Mouse (Mus musculus): ENCODE measurements around the gene Myh9. TPM values are rescaled to one million over a fixed set of nuclear protein-coding genes. Genes with fewer than 3 reads are reported as not detected.
A peak's percentile ranks its signal among the peaks of the same experiment; 100 is the strongest.

Myh9 gene
- polyA plus RNA-seq, 1 experiment from 2014 or later, result 77.1 TPM

DNA sequence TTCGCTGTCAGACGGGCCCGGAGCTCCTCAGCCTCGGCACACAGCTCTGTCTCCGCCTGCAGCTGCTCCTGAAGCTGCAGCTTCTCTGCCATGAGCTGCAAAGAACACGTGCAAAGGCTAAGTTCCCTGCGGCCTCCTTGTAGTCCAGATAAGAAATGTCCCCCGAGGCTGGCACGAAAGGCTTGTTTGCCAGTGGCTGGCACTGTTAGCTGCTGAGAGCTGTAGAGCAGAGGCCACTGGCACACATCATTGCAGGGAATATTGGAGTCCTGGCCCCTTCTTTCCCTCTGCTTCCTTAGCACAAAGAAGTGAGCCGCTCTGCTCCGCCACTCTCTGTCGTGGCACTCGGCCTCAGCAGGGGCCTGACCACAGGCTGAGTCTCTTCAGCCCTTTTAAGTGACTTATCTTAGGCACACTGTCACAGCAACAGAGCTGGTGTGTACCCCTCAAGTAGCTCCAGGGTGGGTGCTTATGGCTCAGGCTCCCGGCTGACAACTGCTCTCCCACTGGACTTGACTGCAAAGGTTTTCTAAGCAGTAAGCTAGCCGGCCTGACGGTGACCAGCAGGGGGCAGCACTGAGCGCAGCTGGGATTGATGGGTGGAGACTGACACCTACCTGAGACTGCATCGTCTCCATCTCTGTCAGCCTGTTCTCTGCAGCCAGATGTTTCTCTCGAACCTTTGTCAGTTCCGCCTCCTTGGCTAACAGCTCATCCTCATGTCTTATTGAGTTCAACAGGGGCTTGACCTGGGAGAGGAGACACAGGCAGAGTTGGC, 66.6 kb downstream of the Myh9 start:
- peaks cover 94% of the 10 kb centered on the region for H3K36me3 ChIP-seq (ENCODE audit: control insufficient read depth, insufficient read depth, low read length)
- no peak for ATAC-seq (ENCODE audit: insufficient number of reproducible peaks, insufficient read depth, low FRiP score, low read depth)
- no peak overlapping the region for H3K9ac ChIP-seq (replicated peaks; ENCODE audit: low read depth, low read length)
- no peaks in the 10 kb centered on the region for H3K9me3 ChIP-seq (ENCODE audit: control insufficient read depth, low read depth, low read length)
- H3K4me1 ChIP-seq (ENCODE audit: control insufficient read depth, insufficient read depth, low read length), result no peaks in the 10 kb centered on the region
- H3K4me3 ChIP-seq (ENCODE audit: low read depth, low read length), result no peak overlapping the region
- H3K4me2 ChIP-seq (replicated peaks; ENCODE audit: low read depth, low read length), result no peak overlapping the region
- H3K27me3 ChIP-seq (ENCODE audit: control insufficient read depth, insufficient read depth, low read length), result no peaks in the 10 kb centered on the region
- H3K27ac ChIP-seq (ENCODE audit: low read length), result no peak overlapping the region
- WGBS, result 66% methylated on average over 20 of the region's 20 CpGs

DNA sequence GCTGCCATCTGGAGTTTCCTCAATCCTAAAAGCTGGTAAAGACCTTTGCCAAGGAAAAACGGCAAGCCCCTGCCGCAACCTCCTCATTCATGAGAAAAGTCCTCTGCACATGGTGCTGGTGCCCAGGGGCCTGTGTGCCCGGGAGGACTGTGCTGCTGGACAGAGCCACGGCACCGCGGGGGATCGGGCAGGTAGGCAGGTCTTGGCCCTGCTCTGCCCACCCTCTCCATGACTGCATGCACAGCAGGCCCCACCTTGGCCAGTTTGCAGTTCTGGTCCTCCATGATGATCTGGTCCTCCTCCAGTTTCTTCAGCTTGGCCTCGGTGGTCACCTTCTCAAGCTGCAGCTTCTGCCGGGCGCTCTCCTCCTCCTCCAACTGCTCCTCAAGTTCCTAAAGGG, 67.7 kb downstream of the Myh9 start:
- H3K9me3 ChIP-seq (ENCODE audit: control insufficient read depth, low read depth, low read length), result no peaks in the 10 kb centered on the region
- H3K36me3 ChIP-seq (ENCODE audit: control insufficient read depth, insufficient read depth, low read length), result peaks cover 94% of the 10 kb centered on the region
- no peak overlapping the region for H3K9ac ChIP-seq (replicated peaks; ENCODE audit: low read depth, low read length)
- H3K27ac ChIP-seq (ENCODE audit: low read length), result no peak overlapping the region
- no peak overlapping the region for H3K4me2 ChIP-seq (replicated peaks; ENCODE audit: low read depth, low read length)
- 96% methylated on average over 10 of the region's 10 CpGs for WGBS
- ATAC-seq (ENCODE audit: insufficient number of reproducible peaks, insufficient read depth, low FRiP score, low read depth), result no peak
- no peak overlapping the region for H3K4me3 ChIP-seq (ENCODE audit: low read depth, low read length)
- no peaks in the 10 kb centered on the region for H3K27me3 ChIP-seq (ENCODE audit: control insufficient read depth, insufficient read depth, low read length)
- no peaks in the 10 kb centered on the region for H3K4me1 ChIP-seq (ENCODE audit: control insufficient read depth, insufficient read depth, low read length)

DNA sequence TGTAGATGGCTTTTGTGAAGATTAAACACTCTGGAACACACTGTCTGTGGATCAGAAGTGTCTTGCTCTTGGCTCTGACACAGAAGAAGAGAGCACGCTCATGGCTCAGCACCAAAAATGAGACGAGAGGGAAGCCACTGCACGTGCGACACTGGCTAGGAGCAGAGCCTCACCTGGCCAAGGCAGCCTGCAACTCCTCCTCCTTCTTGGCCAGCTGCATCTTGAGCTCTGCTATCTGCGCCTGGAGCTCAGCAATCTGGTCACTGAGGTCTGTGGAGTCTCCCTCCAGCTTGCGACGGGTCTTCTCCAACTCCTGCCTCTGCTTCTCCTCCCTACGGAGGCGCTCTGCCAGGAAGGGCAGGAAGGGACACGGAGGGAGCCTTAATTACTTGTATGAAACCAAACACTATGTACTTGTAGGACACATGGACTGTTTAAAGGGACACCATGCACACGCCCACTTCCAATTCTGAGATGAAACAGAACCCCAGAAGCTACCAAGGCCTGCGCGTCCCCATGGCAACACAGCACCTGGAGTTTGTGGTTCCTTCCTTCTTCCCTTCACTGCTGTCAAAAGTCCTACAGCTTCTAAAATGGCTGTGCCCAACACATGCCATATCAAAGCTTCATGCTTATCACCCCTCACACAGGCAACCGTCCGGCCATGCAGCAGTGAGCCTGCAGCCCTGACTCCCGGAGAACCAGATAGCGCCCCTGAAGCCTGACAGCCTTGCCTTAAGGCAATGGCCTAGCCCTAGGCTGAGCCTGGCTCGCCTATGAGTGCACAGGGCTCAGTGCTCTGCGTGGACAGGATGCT, 68.7 kb downstream of the Myh9 start:
- no peaks in the 10 kb centered on the region for H3K9me3 ChIP-seq (ENCODE audit: control insufficient read depth, low read depth, low read length)
- H3K4me1 ChIP-seq (ENCODE audit: control insufficient read depth, insufficient read depth, low read length), result no peaks in the 10 kb centered on the region
- H3K27me3 ChIP-seq (ENCODE audit: control insufficient read depth, insufficient read depth, low read length), result no peaks in the 10 kb centered on the region
- 88% methylated on average over 19 of the region's 19 CpGs for WGBS
- peaks cover 97% of the 10 kb centered on the region for H3K36me3 ChIP-seq (ENCODE audit: control insufficient read depth, insufficient read depth, low read length)
- no peak overlapping the region for H3K4me3 ChIP-seq (ENCODE audit: low read depth, low read length)
- ATAC-seq (ENCODE audit: insufficient number of reproducible peaks, insufficient read depth, low FRiP score, low read depth), result peak; percentile 56; the same call in 1 of the 2 replicates
- no peak overlapping the region for H3K4me2 ChIP-seq (replicated peaks; ENCODE audit: low read depth, low read length)
- H3K27ac ChIP-seq (ENCODE audit: low read length), result no peak overlapping the region
- no peak overlapping the region for H3K9ac ChIP-seq (replicated peaks; ENCODE audit: low read depth, low read length)

DNA sequence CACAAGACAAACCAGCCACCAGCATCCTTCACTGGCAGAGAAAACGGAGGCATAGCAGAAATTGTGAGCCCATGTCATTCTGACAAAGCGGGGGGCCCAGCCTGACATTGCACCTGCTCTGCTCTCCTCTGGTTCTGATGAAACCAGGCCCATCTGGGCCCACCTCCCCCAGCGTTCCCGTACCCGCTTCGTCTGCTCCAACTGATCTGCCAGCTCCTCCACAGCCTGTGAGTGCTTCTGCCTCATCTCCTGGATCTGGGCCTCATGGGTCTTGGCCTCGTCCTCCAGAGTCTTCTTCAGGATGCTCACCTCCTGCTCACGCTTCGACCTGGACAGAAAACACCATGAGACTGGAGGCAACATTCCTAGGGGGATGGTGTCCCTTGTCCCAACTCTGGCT, 71.0 kb downstream of the Myh9 start:
- no peak overlapping the region for H3K27ac ChIP-seq (ENCODE audit: low read length)
- H3K4me1 ChIP-seq (ENCODE audit: control insufficient read depth, insufficient read depth, low read length), result no peaks in the 10 kb centered on the region
- H3K9ac ChIP-seq (replicated peaks; ENCODE audit: low read depth, low read length), result no peak overlapping the region
- H3K4me2 ChIP-seq (replicated peaks; ENCODE audit: low read depth, low read length), result no peak overlapping the region
- H3K9me3 ChIP-seq (ENCODE audit: control insufficient read depth, low read depth, low read length), result no peaks in the 10 kb centered on the region
- WGBS, result 94% methylated on average over 9 of the region's 9 CpGs
- H3K27me3 ChIP-seq (ENCODE audit: control insufficient read depth, insufficient read depth, low read length), result no peaks in the 10 kb centered on the region
- peaks cover 99% of the 10 kb centered on the region for H3K36me3 ChIP-seq (ENCODE audit: control insufficient read depth, insufficient read depth, low read length)
- ATAC-seq (ENCODE audit: insufficient number of reproducible peaks, insufficient read depth, low FRiP score, low read depth), result no peak
- H3K4me3 ChIP-seq (ENCODE audit: low read depth, low read length), result no peak overlapping the region

DNA sequence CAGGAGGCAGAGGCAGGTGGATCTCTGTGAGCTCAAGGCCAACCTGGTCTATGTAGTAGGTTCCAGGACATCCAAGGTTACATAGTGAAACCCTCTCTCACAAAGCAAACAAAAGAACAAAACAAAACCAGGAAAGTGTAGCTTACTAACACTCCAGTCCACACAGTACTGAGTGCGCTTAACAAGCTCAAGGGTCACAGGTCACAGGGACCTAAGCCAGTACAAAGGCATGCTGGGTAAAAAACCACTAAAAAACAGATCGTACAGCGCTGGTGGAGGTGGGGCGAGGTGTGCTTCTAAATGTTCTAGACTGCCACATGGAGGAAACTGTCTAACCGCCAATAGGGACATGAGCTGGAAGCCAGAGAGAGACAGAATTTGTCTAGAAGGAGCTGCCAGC, 71.6 kb downstream of the Myh9 start:
- H3K27me3 ChIP-seq (ENCODE audit: control insufficient read depth, insufficient read depth, low read length), result no peaks in the 10 kb centered on the region
- 93% methylated on average over 5 of the region's 5 CpGs for WGBS
- no peak overlapping the region for H3K4me3 ChIP-seq (ENCODE audit: low read depth, low read length)
- no peak overlapping the region for H3K9ac ChIP-seq (replicated peaks; ENCODE audit: low read depth, low read length)
- no peak for ATAC-seq (ENCODE audit: insufficient number of reproducible peaks, insufficient read depth, low FRiP score, low read depth)
- no peaks in the 10 kb centered on the region for H3K4me1 ChIP-seq (ENCODE audit: control insufficient read depth, insufficient read depth, low read length)
- no peak overlapping the region for H3K27ac ChIP-seq (ENCODE audit: low read length)
- H3K9me3 ChIP-seq (ENCODE audit: control insufficient read depth, low read depth, low read length), result no peaks in the 10 kb centered on the region
- no peak overlapping the region for H3K4me2 ChIP-seq (replicated peaks; ENCODE audit: low read depth, low read length)
- peaks cover 99% of the 10 kb centered on the region for H3K36me3 ChIP-seq (ENCODE audit: control insufficient read depth, insufficient read depth, low read length)

DNA sequence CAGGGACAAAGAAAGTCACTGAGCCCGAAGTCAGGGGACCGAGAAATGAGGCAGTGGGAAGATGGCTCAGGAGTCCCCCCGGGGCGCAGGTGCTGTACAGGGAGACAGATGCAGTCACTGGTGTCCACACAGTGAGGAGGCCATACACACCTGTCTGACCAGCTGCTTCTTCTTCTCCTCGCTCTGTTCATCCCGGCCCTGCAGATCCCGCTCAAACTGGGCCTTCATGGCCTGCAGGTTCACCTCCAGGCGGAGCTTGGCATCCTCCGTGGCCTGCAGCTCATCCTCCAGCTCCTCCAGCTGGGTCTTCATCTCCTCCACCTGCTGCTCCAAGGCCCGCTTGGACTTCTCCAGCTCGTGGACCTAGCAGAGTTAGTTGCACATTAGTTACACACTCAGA, 75.0 kb downstream of the Myh9 start:
- H3K27ac ChIP-seq (ENCODE audit: low read length), result no peak overlapping the region
- no peak for ATAC-seq (ENCODE audit: insufficient number of reproducible peaks, insufficient read depth, low FRiP score, low read depth)
- H3K9me3 ChIP-seq (ENCODE audit: control insufficient read depth, low read depth, low read length), result no peaks in the 10 kb centered on the region
- no peak overlapping the region for H3K4me3 ChIP-seq (ENCODE audit: low read depth, low read length)
- WGBS, result 89% methylated on average over 11 of the region's 11 CpGs
- H3K36me3 ChIP-seq (ENCODE audit: control insufficient read depth, insufficient read depth, low read length), result peaks cover 98% of the 10 kb centered on the region
- no peak overlapping the region for H3K9ac ChIP-seq (replicated peaks; ENCODE audit: low read depth, low read length)
- H3K27me3 ChIP-seq (ENCODE audit: control insufficient read depth, insufficient read depth, low read length), result no peaks in the 10 kb centered on the region
- no peak overlapping the region for H3K4me2 ChIP-seq (replicated peaks; ENCODE audit: low read depth, low read length)
- no peaks in the 10 kb centered on the region for H3K4me1 ChIP-seq (ENCODE audit: control insufficient read depth, insufficient read depth, low read length)

DNA sequence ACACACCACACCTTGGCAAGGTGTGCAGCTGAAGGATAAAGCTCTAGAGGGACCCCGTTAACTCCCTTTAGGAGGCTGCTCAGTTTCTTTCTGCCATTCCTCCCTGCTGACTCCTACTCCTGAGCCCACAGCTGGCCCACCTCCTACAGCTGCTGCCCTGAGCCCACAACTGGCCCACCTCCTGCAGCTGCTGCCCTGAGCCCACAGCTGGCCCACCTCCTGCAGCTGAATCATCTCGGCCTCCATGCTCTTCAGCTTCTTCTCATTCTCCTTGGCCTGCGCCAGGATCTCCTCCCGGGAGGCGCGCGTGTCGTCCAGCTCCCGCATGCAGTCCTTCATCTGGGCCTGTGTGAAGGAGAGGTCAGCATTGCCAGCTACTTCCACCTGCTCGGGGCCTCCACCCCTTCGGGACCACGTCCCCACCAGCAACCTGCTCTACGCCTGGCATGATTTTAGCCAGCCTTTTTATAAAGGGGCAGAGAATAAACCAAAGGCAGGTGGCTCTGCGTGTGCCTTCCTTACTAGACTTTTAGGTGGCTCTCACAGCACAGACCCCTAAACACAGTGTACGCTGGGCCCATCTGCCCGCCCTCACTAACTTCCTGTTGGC, 76.4 kb downstream of the Myh9 start:
- Histone ChIP-seq H3K4me1 (ENCODE audit: control insufficient read depth, insufficient read depth, low read length) (no peaks in the 10 kb centered on the region), H3K9ac (replicated peaks; ENCODE audit: low read depth, low read length) (no peak overlapping the region), H3K9me3 (ENCODE audit: control insufficient read depth, low read depth, low read length) (no peaks in the 10 kb centered on the region), H3K36me3 (ENCODE audit: control insufficient read depth, insufficient read depth, low read length) (peaks cover 98% of the 10 kb centered on the region), H3K4me2 (replicated peaks; ENCODE audit: low read depth, low read length) (no peak overlapping the region), H3K4me3 (ENCODE audit: low read depth, low read length) (no peak overlapping the region), H3K27me3 (ENCODE audit: control insufficient read depth, insufficient read depth, low read length) (no peaks in the 10 kb centered on the region), H3K27ac (ENCODE audit: low read length) (no peak overlapping the region)
- ATAC-seq (ENCODE audit: insufficient number of reproducible peaks, insufficient read depth, low FRiP score, low read depth), result no peak
- WGBS, result 89% methylated on average over 16 of the region's 16 CpGs

DNA sequence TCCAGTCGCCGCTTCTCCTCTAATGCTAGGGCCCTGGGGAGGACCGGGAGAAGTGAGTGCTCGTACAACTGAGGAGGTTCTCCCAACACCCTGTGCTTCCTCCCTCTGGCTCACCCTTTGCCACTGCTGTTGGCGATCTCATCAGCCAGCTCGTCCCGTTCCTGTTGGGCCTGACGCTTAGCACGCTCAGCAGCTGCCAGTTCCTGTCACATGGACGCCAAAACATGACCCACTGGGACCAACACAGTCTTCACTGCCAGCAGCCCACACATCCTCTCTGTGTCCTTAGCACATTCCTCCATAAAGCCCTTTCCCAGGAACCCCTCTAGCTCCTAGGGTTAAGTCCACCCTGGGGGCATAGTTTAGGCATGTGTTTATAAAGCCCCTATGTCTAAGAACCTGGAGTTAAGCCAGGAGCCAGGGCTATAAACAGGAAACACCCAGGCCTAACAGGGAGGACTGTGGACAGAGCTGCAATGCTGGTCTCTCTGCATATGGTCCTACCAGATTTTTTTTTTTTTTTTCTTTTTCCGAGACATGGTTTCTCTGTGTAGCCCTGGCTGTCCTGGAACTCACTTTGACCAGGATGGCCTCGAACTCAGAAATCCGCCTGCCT, 77.5 kb downstream of the Myh9 start:
- Histone ChIP-seq H3K4me3 (ENCODE audit: low read depth, low read length) (no peak overlapping the region), H3K27ac (ENCODE audit: low read length) (peak overlapping the region; percentile 21; the same call in 1 of the 2 replicates), H3K27me3 (ENCODE audit: control insufficient read depth, insufficient read depth, low read length) (no peaks in the 10 kb centered on the region), H3K36me3 (ENCODE audit: control insufficient read depth, insufficient read depth, low read length) (peaks cover 97% of the 10 kb centered on the region), H3K9me3 (ENCODE audit: control insufficient read depth, low read depth, low read length) (no peaks in the 10 kb centered on the region), H3K4me2 (replicated peaks; ENCODE audit: low read depth, low read length) (no peak overlapping the region), H3K9ac (replicated peaks; ENCODE audit: low read depth, low read length) (no peak overlapping the region), H3K4me1 (ENCODE audit: control insufficient read depth, insufficient read depth, low read length) (no peaks in the 10 kb centered on the region)
- ATAC-seq (ENCODE audit: insufficient number of reproducible peaks, insufficient read depth, low FRiP score, low read depth), result peak; percentile 39; the same call in 1 of the 2 replicates
- 71% methylated on average over 13 of the region's 13 CpGs for WGBS
